Mouse (Mus musculus): ENCODE data around the gene Fbln2.

DNA sequence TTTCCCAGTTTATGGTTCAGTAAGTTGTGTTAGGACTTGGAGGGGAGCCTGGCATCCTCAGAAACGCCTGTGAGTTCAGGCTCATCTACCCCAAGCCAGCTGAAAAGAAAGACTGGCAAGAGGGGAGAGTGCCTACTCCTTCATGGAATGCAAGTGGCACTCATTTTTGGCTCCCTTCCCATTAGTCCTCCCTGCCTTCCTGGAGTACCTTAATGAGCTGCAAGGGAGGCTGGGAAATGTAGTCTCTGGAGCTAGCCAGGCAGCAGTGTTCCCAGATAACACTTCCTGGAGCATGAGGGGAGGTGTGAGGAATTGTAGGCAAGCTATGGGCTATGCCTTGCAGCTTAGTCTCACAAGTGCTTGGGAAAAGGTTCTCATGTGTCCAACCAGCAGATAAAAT, 95.7 kb downstream of the Fbln2 start:
- TF ChIP-seq CTCF (IDR thresholded peaks at IDR 0.05; ENCODE audit: borderline replicate concordance, insufficient read depth, low read length) (no peak), POLR2A (IDR thresholded peaks at IDR 0.05; ENCODE audit: low read depth, low read length) (no peak)
